Mouse (Mus musculus) liver, embryonic 16.5 days (tissue): ENCODE results near the gene Arl15. TPM values are rescaled to one million over a fixed set of nuclear protein-coding genes. Genes with fewer than 3 reads are reported as not detected.

Experiments
- ATAC-seq: fragments of 200-750 bp; cut with Nextera tagmentation; 2 replicates; pipeline ENCODE4 v1.8.0; 2017; ENCODE audit warnings: low read depth, mild to moderate bottlenecking, moderate number of reproducible peaks, moderate library complexity
- H3K27ac ChIP-seq: fragments of 300-500 bp; sonication (generic); 2 replicates; pipeline ENCODE4 v1.5.1; 2014; ENCODE audit warnings: mild to moderate bottlenecking, low read length
- H3K27me3 ChIP-seq: fragments of 300-500 bp; sonication (generic); 2 replicates; pipeline ENCODE4 v1.6.1; 2014; ENCODE audit warnings: low read depth, low read length, mixed read lengths; ENCODE audit not compliant: control insufficient read depth, insufficient read depth
- H3K36me3 ChIP-seq: fragments of 300-500 bp; sonication (generic); 2 replicates; pipeline ENCODE4 v1.6.1; 2014; ENCODE audit warnings: mild to moderate bottlenecking; ENCODE audit not compliant: control insufficient read depth, insufficient read depth
- H3K4me1 ChIP-seq: fragments of 300-500 bp; sonication (generic); 2 replicates; pipeline ENCODE4 v1.6.1; 2014; ENCODE audit warnings: low read depth, low read length, mixed read lengths; ENCODE audit not compliant: control insufficient read depth
- H3K4me2 ChIP-seq: fragments of 300-500 bp; sonication (generic); 2 replicates; pipeline ENCODE4 v1.6.1; 2014; ENCODE audit warnings: low read depth, low read length, mixed read lengths
- H3K4me3 ChIP-seq: fragments of 300-500 bp; sonication (generic); 2 replicates; pipeline ENCODE4 v1.5.1; 2014; ENCODE audit warnings: low read depth, mild to moderate bottlenecking, low read length
- H3K9ac ChIP-seq: fragments of 300-500 bp; sonication (generic); 2 replicates; pipeline ENCODE4 v1.6.1; 2014; ENCODE audit warnings: low read depth, low read length
- H3K9me3 ChIP-seq: fragments of 300-500 bp; sonication (generic); replicated peaks from 2 replicates; pipeline ENCODE4 v1.6.1; 2016; ENCODE audit warnings: low read length; ENCODE audit not compliant: control insufficient read depth
- WGBS: fragments of 180-500 bp; shearing (Covaris S2); extraction: QIAGEN DNeasy Blood & Tissue Kit; methylation state at CpG from one replicate; pipeline ENCODE4 v1.1.7; 2014; ENCODE audit not compliant: insufficient replicate concordance; 5-methylcytosine and 5-hydroxymethylcytosine counted together
- polyA plus RNA-seq: library from polyadenylated mRNA; unstranded; fragments of >200 nt; fragmentation: Nextera tagmentation; extraction: Ambion mirVana; gene quantifications from 2 replicates; pipeline ENCODE4 v1.2.1, GENCODE M21; 2015

Gene Arl15
- polyA plus RNA-seq, 1 experiment from 2014 or later, result 2.9 TPM

GRCm38 (mm10) chr13:113879651-113880327 is 85.5 kb downstream of the Arl15 start:
- no peaks in the 10 kb centered on the region for H3K27me3 ChIP-seq
- no peak overlapping the region for H3K27ac ChIP-seq
- no peaks in the 10 kb centered on the region for H3K36me3 ChIP-seq
- no peaks in the 10 kb centered on the region for H3K9me3 ChIP-seq
- WGBS, result 47% methylated on average over 20 of the region's 20 CpGs
- H3K4me3 ChIP-seq, result no peak overlapping the region
- no peaks in the 10 kb centered on the region; the same call in 1 of the 2 replicates for H3K4me1 ChIP-seq
- H3K4me2 ChIP-seq, result no peak overlapping the region
- peak; percentile 54; the same call in 1 of the 2 replicates for ATAC-seq
- no peak overlapping the region for H3K9ac ChIP-seq

- no peak overlapping the region for H3K9ac ChIP-seq
- no peaks in the 10 kb centered on the region for H3K36me3 ChIP-seq
- no peaks in the 10 kb centered on the region; the same call in 1 of the 2 replicates for H3K4me1 ChIP-seq
- no peak overlapping the region for H3K4me2 ChIP-seq
- H3K9me3 ChIP-seq, result no peaks in the 10 kb centered on the region
- no peak for ATAC-seq
- no peaks in the 10 kb centered on the region for H3K27me3 ChIP-seq
- no peak overlapping the region for H3K4me3 ChIP-seq
- WGBS, result 42% methylated on average over 19 of the region's 19 CpGs
- H3K27ac ChIP-seq, result no peak overlapping the region
Measured at GRCm38 (mm10) chr13:113880564-113881171, 86.4 kb downstream of the Arl15 start.

GRCm38 (mm10) chr13:113882959-113883358 is 88.7 kb downstream of the Arl15 start:
- WGBS, result 27% methylated on average over 1 of the region's 1 CpGs
- no peaks in the 10 kb centered on the region for H3K36me3 ChIP-seq
- no peaks in the 10 kb centered on the region; the same call in 1 of the 2 replicates for H3K4me1 ChIP-seq
- no peak overlapping the region for H3K4me2 ChIP-seq
- H3K4me3 ChIP-seq, result no peak overlapping the region
- no peaks in the 10 kb centered on the region for H3K9me3 ChIP-seq
- H3K27me3 ChIP-seq, result no peaks in the 10 kb centered on the region
- no peak overlapping the region for H3K27ac ChIP-seq
- H3K9ac ChIP-seq, result no peak overlapping the region
- no peak for ATAC-seq

GRCm38 (mm10) chr13:113887090-113887489 is 92.8 kb downstream of the Arl15 start:
- no peak for ATAC-seq
- no peak overlapping the region for H3K27ac ChIP-seq
- no peak overlapping the region for H3K9ac ChIP-seq
- H3K36me3 ChIP-seq, result no peaks in the 10 kb centered on the region
- H3K4me2 ChIP-seq, result no peak overlapping the region
- H3K27me3 ChIP-seq, result no peaks in the 10 kb centered on the region
- 75% methylated on average over 6 of the region's 6 CpGs for WGBS
- no peaks in the 10 kb centered on the region for H3K4me1 ChIP-seq
- no peaks in the 10 kb centered on the region for H3K9me3 ChIP-seq
- no peak overlapping the region for H3K4me3 ChIP-seq

GRCm38 (mm10) chr13:113888126-113888525 is 93.8 kb downstream of the Arl15 start:
- Histone ChIP-seq H3K9me3 (no peaks in the 10 kb centered on the region), H3K36me3 (no peaks in the 10 kb centered on the region), H3K27ac (no peak overlapping the region), H3K4me1 (no peaks in the 10 kb centered on the region; the same call in 1 of the 2 replicates), H3K4me3 (no peak overlapping the region), H3K27me3 (no peaks in the 10 kb centered on the region), H3K9ac (no peak overlapping the region), H3K4me2 (no peak overlapping the region)
- WGBS, result 70% methylated on average over 5 of the region's 5 CpGs
- no peak for ATAC-seq

GRCm38 (mm10) chr13:113888704-113889103 is 94.4 kb downstream of the Arl15 start:
- 83% methylated on average over 16 of the region's 16 CpGs for WGBS
- Histone ChIP-seq H3K4me2 (no peak overlapping the region), H3K4me1 (no peaks in the 10 kb centered on the region; the same call in 1 of the 2 replicates), H3K27me3 (no peaks in the 10 kb centered on the region), H3K9ac (no peak overlapping the region), H3K9me3 (no peaks in the 10 kb centered on the region), H3K36me3 (no peaks in the 10 kb centered on the region), H3K4me3 (no peak overlapping the region), H3K27ac (no peak overlapping the region)
- ATAC-seq, result no peak

GRCm38 (mm10) chr13:113889140-113890055 is 95.1 kb downstream of the Arl15 start:
- no peak overlapping the region for H3K4me3 ChIP-seq
- H3K27ac ChIP-seq, result no peak overlapping the region
- H3K27me3 ChIP-seq, result no peaks in the 10 kb centered on the region
- ATAC-seq, result no peak
- no peaks in the 10 kb centered on the region for H3K36me3 ChIP-seq
- H3K4me2 ChIP-seq, result no peak overlapping the region
- no peak overlapping the region for H3K9ac ChIP-seq
- H3K4me1 ChIP-seq, result no peaks in the 10 kb centered on the region; the same call in 1 of the 2 replicates
- no peaks in the 10 kb centered on the region for H3K9me3 ChIP-seq
- WGBS, result 76% methylated on average over 24 of the region's 24 CpGs

- Histone ChIP-seq H3K27ac (no peak overlapping the region), H3K4me1 (peaks cover 3% of the 10 kb centered on the region; the same call in 1 of the 2 replicates), H3K9me3 (no peaks in the 10 kb centered on the region), H3K27me3 (no peaks in the 10 kb centered on the region), H3K36me3 (no peaks in the 10 kb centered on the region), H3K4me3 (no peak overlapping the region), H3K9ac (no peak overlapping the region), H3K4me2 (no peak overlapping the region)
- ATAC-seq, result no peak
- 84% methylated on average over 10 of the region's 10 CpGs for WGBS
Measured at GRCm38 (mm10) chr13:113896684-113897083, 102.4 kb downstream of the Arl15 start.
